Mouse (Mus musculus) cerebellum, adult 2 months (tissue): Measurements from ENCODE around the gene Shpk. TPM values are rescaled to one million over a fixed set of nuclear protein-coding genes. Genes with fewer than 3 reads are reported as not detected.

Experiments used
- DNase-seq, 2 experiments: peaks; one replicate each; pipeline ENCODE4 v3.0.0; 2021
- H3K27ac ChIP-seq: fragments of 200-500 bp; 2 replicates; pipeline ENCODE4 v1.5.1; 2012; ENCODE audit warnings: low read length, control low read depth, inconsistent platforms; ENCODE audit not compliant: insufficient read depth
- H3K27me3 ChIP-seq: fragments of 200-500 bp; 2 replicates; pipeline ENCODE4 v1.6.1; 2012; ENCODE audit warnings: inconsistent platforms, mild to moderate bottlenecking, low read length, moderate library complexity; ENCODE audit not compliant: control insufficient read depth, insufficient read depth
- H3K4me1 ChIP-seq: fragments of 200-500 bp; 2 replicates; pipeline ENCODE4 v1.6.1; 2011; ENCODE audit warnings: low read length; ENCODE audit not compliant: control insufficient read depth, insufficient read depth
- H3K4me3 ChIP-seq: fragments of 200-500 bp; replicated peaks from 2 replicates; pipeline ENCODE3; 2011; ENCODE audit warnings: mild to moderate bottlenecking, low read depth, low read length, control low read depth; ENCODE audit not compliant: insufficient read depth
- CTCF ChIP-seq: fragments of 200-500 bp; IDR thresholded peaks from 2 replicates; pipeline ENCODE4 v1.5.1; 2011; ENCODE audit warnings: low read depth, mild to moderate bottlenecking, control low read depth, low read length, moderate library complexity, borderline replicate concordance; ENCODE audit not compliant: insufficient read depth
- POLR2A ChIP-seq: fragments of 200-500 bp; IDR thresholded peaks from 2 replicates; pipeline ENCODE4 v1.6.1; 2011; ENCODE audit warnings: low read length, control low read depth, borderline replicate concordance; ENCODE audit not compliant: insufficient read depth
- WGBS: fragments of 180-500 bp; shearing (Covaris S2); methylation state at CpG from one replicate; pipeline ENCODE4 v1.1.7; 2018; 5-methylcytosine and 5-hydroxymethylcytosine counted together
- polyA plus RNA-seq: library from polyadenylated mRNA; depleted of rRNA; stranded (reverse); fragments of >200 nt; gene quantifications from 2 replicates; pipeline ENCODE4 v1.2.3, GENCODE M21; 2012

The Shpk gene
- polyA plus RNA-seq, 1 experiment: 4.1 TPM

DNA sequence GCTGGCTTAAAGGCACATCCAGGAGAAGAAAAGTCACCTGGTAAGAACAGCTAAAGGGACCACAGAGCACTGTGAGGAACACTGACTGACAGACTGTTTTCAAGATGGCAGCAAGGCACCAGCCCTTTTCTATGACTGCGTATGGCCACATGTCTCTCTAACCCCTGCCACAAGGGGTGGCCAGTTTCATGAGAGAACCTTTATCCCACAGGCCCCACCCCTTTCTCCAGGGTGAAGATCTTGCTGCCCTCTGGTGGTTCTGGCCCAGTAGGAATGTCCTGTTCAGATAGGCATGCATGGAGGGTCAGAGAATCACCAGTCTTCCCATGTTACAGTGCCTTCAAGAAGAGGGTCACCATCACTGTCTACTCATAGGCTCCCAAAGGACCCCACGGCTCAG is 24.7 kb downstream of the Shpk start:
- TF ChIP-seq CTCF (peak; percentile 34), POLR2A (no peak)
- H3K27ac ChIP-seq: no peak overlapping the region
- DNase-seq: peak in 1 of 2 experiments; percentile 4
- 77% methylated on average over 2 of the region's 2 CpGs for WGBS
- no peaks in the 10 kb centered on the region for H3K27me3 ChIP-seq
- H3K4me3 ChIP-seq: no peak overlapping the region
- H3K4me1 ChIP-seq: no peaks in the 10 kb centered on the region

DNA sequence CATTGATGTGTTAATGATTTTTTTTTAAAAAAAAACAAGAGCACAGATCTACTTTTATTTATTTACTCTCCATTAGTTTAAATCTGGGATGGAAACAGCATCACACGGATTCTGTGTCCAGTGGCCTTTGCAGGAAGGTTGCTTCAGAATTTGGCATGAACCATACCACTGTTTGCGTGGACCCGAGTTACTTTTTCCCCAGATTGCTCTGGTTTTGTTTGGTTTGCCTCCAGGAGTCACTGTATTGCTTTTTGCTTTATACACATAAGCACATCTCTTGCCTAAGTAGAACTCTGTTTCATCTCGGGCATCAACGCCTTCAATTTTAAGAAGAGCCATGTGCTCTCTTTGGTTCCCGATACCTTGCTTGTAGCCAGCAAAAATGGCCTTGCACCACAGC is 26.6 kb downstream of the Shpk start:
- no peak for DNase-seq
- H3K4me1 ChIP-seq: no peaks in the 10 kb centered on the region
- H3K27ac ChIP-seq: no peak overlapping the region
- no peaks in the 10 kb centered on the region for H3K27me3 ChIP-seq
- 92% methylated on average over 6 of the region's 6 CpGs for WGBS
- no peak overlapping the region for H3K4me3 ChIP-seq
- no peak for TF ChIP-seq POLR2A
- no peak for TF ChIP-seq CTCF

DNA sequence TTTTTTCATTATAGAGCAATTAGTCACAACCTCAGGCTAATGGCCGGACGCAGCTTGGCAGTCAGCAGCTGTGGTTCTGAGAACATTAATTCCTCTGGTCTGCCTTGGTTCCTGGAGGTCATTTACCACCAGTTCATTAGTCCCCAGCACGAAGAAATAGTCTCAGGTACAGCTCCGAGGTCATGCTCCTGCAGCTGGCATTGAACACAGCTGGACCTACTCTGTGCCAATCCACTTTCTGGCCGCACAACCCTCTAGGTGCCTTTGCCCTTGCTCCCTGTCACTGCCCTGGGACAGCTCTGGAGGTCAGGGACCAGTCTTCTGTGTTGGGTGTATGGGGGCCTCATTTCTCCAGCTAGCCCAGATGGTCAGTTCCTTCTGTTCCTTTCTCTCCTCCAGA is 29.6 kb downstream of the Shpk start:
- Histone ChIP-seq H3K4me1 (no peaks in the 10 kb centered on the region), H3K27ac (no peak overlapping the region), H3K27me3 (no peaks in the 10 kb centered on the region), H3K4me3 (no peak overlapping the region)
- no peak for DNase-seq
- TF ChIP-seq POLR2A: no peak
- TF ChIP-seq CTCF: no peak
- WGBS: 82% methylated on average over 5 of the region's 5 CpGs

DNA sequence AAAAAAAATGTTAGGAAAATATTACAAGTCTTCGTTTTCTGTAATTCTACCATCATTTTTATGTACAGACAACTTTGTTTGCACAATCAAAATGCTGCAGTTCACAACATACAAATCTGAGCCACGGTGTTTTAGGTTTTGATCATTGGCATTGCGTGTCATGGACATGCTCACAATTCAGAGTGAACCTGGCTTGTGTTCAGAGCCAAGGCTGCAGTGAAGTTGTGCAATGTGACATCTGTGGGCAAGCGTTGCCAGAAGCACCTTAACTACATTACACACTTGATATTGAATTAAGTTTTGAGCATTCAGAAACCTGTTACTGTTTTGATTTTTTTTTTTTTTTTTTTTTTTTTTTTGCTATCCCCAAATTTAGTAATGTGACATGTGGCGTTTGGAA is 30.8 kb downstream of the Shpk start:
- Histone ChIP-seq H3K27me3 (no peaks in the 10 kb centered on the region), H3K4me1 (no peaks in the 10 kb centered on the region), H3K27ac (no peak overlapping the region), H3K4me3 (no peak overlapping the region)
- DNase-seq: no peak
- no peak for TF ChIP-seq CTCF
- TF ChIP-seq POLR2A: no peak
- 79% methylated on average over 5 of the region's 5 CpGs for WGBS

DNA sequence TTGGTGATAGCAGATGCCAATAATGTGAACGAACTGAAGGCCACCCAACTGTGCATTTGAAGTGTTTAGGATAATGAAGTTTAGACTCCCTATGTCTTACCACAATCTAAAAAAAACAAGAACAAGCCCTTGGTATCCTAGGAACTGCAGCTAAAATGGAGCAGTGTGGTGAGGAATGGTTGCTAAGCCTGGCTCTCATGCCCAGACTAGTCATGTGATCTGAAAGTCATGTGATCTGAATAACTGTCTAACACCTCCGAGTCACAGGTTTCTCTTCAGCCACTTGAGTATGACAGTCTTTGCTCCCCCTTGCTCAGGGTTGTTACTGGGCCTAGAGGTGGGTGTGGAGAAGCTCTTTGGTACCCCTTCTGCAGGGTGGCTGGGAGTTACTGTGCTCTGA is 33.3 kb downstream of the Shpk start:
- no peaks in the 10 kb centered on the region for H3K27me3 ChIP-seq
- no peak overlapping the region for H3K27ac ChIP-seq
- H3K4me3 ChIP-seq: no peak overlapping the region
- WGBS: 34% methylated on average over 2 of the region's 2 CpGs
- no peaks in the 10 kb centered on the region for H3K4me1 ChIP-seq
- no peak for DNase-seq
- TF ChIP-seq POLR2A: no peak
- no peak for TF ChIP-seq CTCF

DNA sequence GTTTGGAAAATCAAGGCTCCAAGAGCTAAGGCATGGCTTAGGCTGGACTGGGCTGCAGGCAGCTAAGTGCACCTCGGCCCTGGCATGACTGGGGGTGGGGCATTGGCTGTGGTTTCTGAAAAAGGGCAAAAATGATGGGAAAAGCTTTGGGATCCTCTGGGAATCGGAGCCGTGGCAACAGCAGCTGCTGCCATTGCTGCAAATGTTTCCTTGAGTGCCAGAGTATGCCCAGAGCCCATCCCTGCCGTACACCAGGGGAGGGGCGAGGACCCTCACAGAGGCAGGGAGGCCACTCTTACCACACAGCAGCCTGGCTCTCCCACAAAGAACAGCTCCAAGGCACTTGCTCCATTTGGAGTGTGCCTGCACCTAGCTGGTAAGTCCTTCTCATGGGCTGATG is 34.7 kb downstream of the Shpk start, which contains the start of gene Trpv1:
Gene Trpv1, plus strand, starts transcription at position 301 of the 400 bp plus-strand sequence.
- Histone ChIP-seq H3K27ac (no peak within 1 kb of the TSS), H3K4me1 (no peaks in the 10 kb centered on the region), H3K4me3 (no peak within 1 kb of the TSS), H3K27me3 (no peaks in the 10 kb centered on the region)
- 38% methylated on average over 5 of the region's 5 CpGs for WGBS
- no peak for DNase-seq
- no peak for TF ChIP-seq POLR2A
- no peak for TF ChIP-seq CTCF

DNA sequence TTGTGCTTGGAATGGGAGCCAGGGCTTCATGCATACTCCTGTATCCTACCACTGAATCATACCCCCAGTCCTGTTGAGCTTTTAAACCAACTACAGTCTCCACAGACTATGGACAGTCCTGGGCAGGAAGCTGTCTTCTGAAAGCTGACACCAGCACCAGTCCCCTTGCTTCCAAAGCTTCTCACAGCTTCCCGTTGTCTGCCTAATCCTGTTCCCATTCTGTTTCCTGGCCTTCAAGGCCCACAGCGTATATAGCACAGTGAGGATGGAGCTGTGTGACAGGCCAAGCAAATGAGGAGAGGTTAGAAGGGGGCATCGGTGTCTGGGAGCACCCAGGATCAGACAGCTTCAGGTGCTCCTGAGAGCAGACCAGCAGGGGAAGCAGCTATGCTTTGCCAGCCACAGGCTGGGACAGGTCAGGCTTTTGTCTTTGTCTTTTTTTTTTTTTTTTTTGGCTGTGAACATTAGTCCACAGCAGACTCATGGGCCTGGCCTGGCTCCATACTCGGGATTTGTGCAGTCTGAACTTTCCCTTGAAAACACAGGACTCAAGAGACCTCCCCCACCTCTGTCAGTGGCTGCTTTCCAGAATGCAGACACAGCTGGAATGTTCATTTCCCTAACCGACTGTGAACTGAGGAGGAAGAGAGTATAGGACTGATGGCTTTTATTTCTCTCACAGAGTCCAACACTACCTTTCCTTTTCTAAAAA is 36.9 kb downstream of the Shpk start:
- Histone ChIP-seq H3K27me3 (no peaks in the 10 kb centered on the region), H3K4me3 (no peak overlapping the region), H3K27ac (no peak overlapping the region), H3K4me1 (no peaks in the 10 kb centered on the region)
- DNase-seq: no peak
- WGBS: 27% methylated on average over 5 of the region's 5 CpGs
- TF ChIP-seq CTCF: no peak
- no peak for TF ChIP-seq POLR2A

DNA sequence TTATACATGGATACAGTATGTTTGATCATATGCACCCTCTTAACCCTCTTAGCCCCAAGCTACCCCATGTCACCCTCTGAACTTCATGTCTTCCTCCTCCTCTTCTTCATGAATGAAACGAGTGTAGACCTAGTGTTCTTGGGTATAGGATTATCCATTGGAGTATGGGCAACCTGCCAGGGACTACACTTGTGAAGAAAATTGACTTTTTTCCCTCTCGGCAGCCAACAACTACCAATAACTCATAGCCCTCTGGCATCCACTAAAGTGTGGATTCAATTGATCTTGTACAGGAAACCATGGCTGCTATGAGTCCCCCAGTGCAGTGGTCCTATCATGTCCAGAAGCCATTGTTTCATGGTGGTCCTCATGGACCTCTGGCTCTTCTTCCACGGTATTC is 37.5 kb downstream of the Shpk start:
- Histone ChIP-seq H3K4me1 (no peaks in the 10 kb centered on the region), H3K27me3 (no peaks in the 10 kb centered on the region), H3K27ac (no peak overlapping the region), H3K4me3 (no peak overlapping the region)
- 55% methylated on average over 3 of the region's 3 CpGs for WGBS
- no peak for TF ChIP-seq CTCF
- no peak for TF ChIP-seq POLR2A
- DNase-seq: no peak
